Mouse (Mus musculus): ENCODE results near the gene Tmem88.
A peak's percentile ranks its signal among the peaks of the same experiment; 100 is the strongest.

Gene Tmem88

DNA sequence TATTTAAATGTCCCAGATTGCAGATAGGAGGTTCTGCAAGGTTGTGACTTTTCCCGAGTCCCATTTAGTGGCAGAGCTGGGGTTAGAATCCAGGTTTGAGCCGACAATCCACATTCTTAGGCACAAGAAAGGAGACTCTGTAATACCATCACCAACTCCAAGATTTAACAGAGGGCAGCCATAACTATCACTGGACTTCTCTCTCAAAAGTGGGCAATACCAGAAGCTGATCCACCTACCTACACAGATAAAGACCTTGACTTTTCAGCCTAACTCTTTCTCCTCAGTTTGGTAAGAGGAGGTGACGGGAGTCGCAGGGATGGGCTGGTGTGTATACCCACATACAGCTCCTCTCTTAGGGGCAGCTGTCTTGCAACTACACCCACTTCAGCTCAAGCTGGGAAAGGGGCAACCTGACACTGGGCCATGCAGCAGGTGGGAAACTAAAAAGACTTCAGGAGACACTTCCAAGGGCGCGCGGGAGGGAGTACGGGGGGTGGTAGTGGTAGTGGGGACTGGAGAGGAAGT lies 19.0 kb upstream of the Tmem88 start:
- DNase-seq (ENCODE audit: inconsistent age in 2 of 2, low spot score in 1 of 2), result no peak

DNA sequence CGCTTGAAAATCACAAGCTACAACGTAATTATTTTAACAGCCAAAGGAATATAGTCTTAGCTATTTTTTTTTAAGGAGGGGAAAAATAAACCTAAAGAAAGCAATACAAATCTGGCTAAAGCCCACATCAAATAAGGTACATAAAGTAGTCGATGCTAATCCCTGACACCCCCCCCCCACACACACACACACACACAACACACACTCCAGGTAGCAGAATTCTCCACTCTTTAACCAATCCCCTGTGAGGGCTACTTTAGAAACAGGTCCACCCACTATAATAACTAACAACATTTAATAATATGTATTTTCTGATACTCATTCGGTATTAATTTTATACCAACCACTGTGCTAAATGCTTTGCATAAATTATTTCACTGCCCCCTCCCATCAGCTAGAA lies 18.5 kb upstream of the Tmem88 start:
- DNase-seq (ENCODE audit: inconsistent age in 2 of 2, low spot score in 1 of 2), result no peak

DNA sequence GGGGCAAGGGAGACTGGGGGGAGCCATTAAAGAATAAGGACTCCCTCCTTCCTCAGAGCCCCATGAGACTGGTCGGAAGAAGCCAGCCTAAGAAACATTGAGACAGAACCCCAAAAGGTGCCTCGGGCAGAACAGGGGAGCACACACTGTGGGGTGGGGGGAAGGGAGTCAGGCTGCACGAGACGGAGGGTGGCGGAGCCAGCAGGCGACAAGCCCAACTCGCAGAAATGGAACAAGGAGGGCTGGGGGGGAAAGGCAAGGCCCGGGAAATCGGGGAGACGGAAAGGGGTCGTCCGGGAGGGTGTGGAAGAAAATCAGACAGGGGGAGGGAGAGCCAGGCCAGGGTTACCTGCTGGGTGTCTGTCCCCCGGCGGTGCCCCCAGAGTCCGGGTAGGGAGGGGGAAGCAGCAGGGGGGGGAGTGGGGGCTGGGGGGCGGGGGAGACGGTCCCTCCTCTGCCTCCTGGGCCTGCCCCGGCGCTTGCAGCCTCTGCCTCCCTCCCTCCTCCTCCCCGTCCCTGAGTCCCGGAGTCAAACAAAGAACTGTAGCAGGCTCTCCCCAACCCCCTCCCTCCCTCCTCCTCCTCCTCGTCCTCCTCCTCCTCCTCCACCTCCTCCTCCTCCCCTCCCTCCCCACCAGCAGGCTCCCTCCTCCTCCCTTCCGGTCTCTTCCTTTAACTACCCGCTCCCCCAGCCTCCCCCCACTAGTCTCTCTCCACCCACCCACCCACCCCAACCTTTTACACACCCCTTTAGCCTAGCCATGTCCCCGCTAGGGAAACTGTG lies 17.8 kb upstream of the Tmem88 start:
- peak; percentile 62 to 82 for DNase-seq (ENCODE audit: inconsistent age in 2 of 2, low spot score in 1 of 2)

- peak in 1 of 2 experiments; percentile 63 for DNase-seq (ENCODE audit: inconsistent age in 2 of 2, low spot score in 1 of 2)
Observed at GRCm38 (mm10) chr11:69415327-69415667, 17.3 kb upstream of the Tmem88 start.

GRCm38 (mm10) chr11:69414421-69415326 lies 16.6 kb upstream of the Tmem88 start:
- peak; percentile 18 to 44 for DNase-seq (ENCODE audit: inconsistent age in 2 of 2, low spot score in 1 of 2)

- peak; percentile 37 to 67 for DNase-seq (ENCODE audit: inconsistent age in 2 of 2, low spot score in 1 of 2)
Observed at GRCm38 (mm10) chr11:69413221-69414181, 15.5 kb upstream of the Tmem88 start, which contains the start of gene Kdm6b. Kdm6b (minus strand) TSS chr11:69413675.

DNA sequence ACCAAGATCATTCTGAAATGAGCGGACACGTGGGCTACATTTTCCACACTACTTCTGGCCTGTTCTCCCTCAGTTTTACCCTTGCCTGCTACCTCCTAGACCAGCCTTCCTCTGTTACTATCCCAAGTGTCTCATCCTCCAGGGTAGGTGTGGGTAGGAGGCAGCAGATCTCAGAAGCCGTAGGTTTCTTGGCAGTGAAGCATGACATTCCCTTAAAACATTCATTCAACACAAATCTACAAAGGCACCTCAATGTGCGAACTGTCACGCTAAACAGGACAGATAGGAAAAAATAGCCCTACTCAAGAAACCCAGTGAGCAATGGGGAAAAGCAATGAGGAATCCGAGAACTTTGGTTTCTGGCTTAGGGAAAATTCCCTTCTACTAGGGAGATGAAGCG lies 14.5 kb upstream of the Tmem88 start:
- DNase-seq (ENCODE audit: inconsistent age in 2 of 2, low spot score in 1 of 2), result peak in 1 of 2 experiments; percentile 33

GRCm38 (mm10) chr11:69411538-69412203 lies 13.6 kb upstream of the Tmem88 start:
- peak; percentile 89 to 95 for DNase-seq (ENCODE audit: inconsistent age in 2 of 2, low spot score in 1 of 2)

- peak; percentile 95 to 99 for DNase-seq (ENCODE audit: inconsistent age in 2 of 2, low spot score in 1 of 2)
Observed at GRCm38 (mm10) chr11:69411073-69411535, 13.1 kb upstream of the Tmem88 start.

GRCm38 (mm10) chr11:69410310-69411072 lies 12.5 kb upstream of the Tmem88 start:
- peak; percentile 85 to 95 for DNase-seq (ENCODE audit: inconsistent age in 2 of 2, low spot score in 1 of 2)

GRCm38 (mm10) chr11:69410045-69410309 lies 11.9 kb upstream of the Tmem88 start:
- peak in 1 of 2 experiments; percentile 92 for DNase-seq (ENCODE audit: inconsistent age in 2 of 2, low spot score in 1 of 2)

DNA sequence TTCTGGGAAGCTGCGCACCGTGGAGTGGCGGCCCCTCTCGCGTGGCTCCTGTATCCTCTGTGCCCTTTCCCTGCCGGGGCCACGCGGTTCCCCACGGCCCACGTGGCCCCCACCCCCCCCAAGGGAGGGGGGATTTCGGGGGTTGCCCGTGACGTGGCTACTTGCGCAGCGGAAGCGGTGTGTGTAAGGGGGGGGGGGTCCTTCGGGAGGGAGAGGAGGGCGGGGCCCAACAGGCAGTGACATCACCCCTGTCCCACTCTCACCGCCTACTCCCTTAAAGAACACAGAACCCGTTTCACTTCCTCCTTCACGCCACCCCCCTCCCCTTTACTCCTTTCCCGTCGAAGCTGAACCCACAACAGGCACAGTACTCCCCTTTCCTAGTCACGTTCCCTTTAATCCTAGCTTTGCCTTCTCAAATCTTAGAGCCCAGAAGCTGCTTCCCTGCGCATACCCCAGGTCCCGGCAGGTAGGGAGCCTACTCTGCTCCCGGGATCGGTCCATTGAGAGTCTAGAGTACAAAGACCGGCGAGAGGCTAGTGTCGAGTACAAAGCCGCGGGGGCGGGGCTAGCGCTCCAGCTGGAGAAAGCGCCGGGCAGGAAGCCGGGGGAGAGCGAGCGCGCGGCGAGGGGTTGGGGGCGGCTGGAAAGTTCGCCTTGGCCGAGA lies 11.5 kb upstream of the Tmem88 start:
- DNase-seq (ENCODE audit: inconsistent age in 2 of 2, low spot score in 1 of 2), result peak; percentile 88 to 97

- peak; percentile 89 to 96 for DNase-seq (ENCODE audit: inconsistent age in 2 of 2, low spot score in 1 of 2)
Observed at GRCm38 (mm10) chr11:69408541-69409377, 10.7 kb upstream of the Tmem88 start.

DNA sequence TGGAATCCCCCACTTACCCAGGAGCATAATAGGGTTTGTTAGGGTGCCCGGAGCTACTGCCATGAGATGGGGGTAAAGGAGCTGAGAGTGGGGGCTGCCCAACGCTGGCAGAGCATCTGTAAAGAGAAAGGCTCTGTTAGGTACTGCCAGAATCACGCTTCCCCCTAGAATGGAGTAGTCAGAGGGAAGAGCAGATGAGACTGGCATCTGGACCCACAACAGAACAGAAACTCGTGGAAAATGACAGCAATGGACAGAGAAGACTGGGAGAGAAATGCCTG lies 9.6 kb upstream of the Tmem88 start:
- DNase-seq (ENCODE audit: inconsistent age in 2 of 2, low spot score in 1 of 2), result peak in 1 of 2 experiments; percentile 41

DNA sequence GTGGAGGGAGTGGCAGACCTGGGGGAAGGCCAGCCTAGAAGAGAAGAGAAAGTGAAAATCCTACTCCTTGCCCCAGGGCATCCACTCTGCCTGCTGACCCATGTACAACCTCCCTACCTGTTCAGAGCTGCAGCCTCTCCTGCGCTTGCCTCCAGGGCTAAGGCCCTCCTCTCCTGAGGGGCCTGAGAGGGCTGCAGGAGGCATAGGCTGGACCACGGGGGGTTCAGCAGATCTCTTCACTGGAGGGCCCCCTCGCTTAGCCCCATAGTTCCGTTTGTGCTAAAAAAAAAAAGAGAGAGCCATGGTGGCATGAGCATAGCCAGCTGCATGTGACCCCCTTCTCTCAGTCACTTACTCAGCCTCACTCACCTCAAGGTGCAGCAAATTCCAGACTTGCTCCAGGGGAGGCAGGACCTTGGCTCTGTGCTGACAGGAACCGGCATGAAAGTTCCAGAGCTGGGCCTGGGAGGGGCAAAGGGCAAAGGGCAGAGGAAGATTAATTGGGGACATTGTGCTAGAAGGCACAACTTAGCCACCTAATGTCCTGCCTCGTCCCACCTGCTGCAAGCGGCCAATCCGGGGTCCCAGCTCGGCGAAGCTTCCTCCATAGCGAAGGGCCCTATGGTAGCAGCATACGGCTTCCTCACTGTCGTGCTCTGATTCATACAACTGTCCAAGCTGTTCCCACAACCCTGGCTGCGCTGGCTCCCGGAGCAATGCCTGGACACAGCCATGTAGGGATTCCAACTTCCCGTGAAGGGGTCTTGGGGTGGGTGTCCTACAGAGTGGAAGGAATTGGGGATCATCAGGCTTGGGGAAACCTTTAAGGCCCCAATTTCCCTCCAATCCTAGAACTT lies 9.1 kb upstream of the Tmem88 start:
- peak in 1 of 2 experiments; percentile 43 for DNase-seq (ENCODE audit: inconsistent age in 2 of 2, low spot score in 1 of 2)

DNA sequence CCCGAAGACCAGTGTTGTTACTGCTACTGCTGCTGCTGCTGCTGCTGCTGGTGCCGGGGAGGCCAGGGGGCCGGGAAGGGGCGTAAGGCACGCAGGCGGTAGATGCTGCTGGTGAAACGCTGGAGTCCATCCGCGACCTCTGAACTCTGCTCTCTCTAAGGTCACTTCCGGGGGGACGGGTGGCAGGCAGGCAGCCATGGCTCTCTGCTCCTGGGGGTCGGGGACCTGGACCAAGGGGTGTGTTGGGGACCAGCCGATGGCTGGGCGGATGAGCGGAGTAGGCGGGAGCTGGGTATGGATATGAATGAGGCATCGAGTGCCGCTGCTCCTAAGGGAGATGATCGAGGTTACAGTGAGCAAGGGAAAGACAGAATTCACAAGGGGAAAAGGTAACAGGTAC lies 8.2 kb upstream of the Tmem88 start:
- DNase-seq (ENCODE audit: inconsistent age in 2 of 2, low spot score in 1 of 2), result peak in 1 of 2 experiments; percentile 41

Measured in adrenal gland, adult (tissue).